Mouse (Mus musculus): ENCODE results near the gene Tmem86b. TPM values are rescaled to one million over a fixed set of nuclear protein-coding genes. Genes with fewer than 3 reads are reported as not detected.

Gene Tmem86b
- polyA plus RNA-seq, 1 experiment from 2014 or later = 1.0 TPM

GRCm38 (mm10) chr7:4654221-4654620 is 23.0 kb upstream of the Tmem86b start:
- no peak for ATAC-seq (ENCODE audit: low FRiP score, low TSS enrichment)
- Histone ChIP-seq H3K27me3 (ENCODE audit: control insufficient read depth, insufficient read depth, low read length) (no peaks in the 10 kb centered on the region), H3K9ac (ENCODE audit: low read depth, low read length) (no peak overlapping the region), H3K4me2 (replicated peaks; ENCODE audit: low read depth, low read length) (no peak overlapping the region), H3K4me1 (ENCODE audit: control insufficient read depth, insufficient read depth, low read length) (peaks cover 16% of the 10 kb centered on the region), H3K4me3 (ENCODE audit: low read length) (no peak overlapping the region), H3K9me3 (ENCODE audit: control insufficient read depth, low read length) (no peaks in the 10 kb centered on the region), H3K27ac (ENCODE audit: low read depth, low read length) (no peak overlapping the region), H3K36me3 (ENCODE audit: control insufficient read depth, insufficient read depth, low read length) (no peaks in the 10 kb centered on the region)
- WGBS = 86% methylated on average over 2 of the region's 2 CpGs

GRCm38 (mm10) chr7:4653780-4654179 is 22.6 kb upstream of the Tmem86b start:
- Histone ChIP-seq H3K9ac (ENCODE audit: low read depth, low read length) (no peak overlapping the region), H3K27ac (ENCODE audit: low read depth, low read length) (no peak overlapping the region), H3K27me3 (ENCODE audit: control insufficient read depth, insufficient read depth, low read length) (no peaks in the 10 kb centered on the region), H3K36me3 (ENCODE audit: control insufficient read depth, insufficient read depth, low read length) (no peaks in the 10 kb centered on the region), H3K4me3 (ENCODE audit: low read length) (no peak overlapping the region), H3K4me1 (ENCODE audit: control insufficient read depth, insufficient read depth, low read length) (peaks cover 16% of the 10 kb centered on the region), H3K9me3 (ENCODE audit: control insufficient read depth, low read length) (no peaks in the 10 kb centered on the region), H3K4me2 (replicated peaks; ENCODE audit: low read depth, low read length) (no peak overlapping the region)
- ATAC-seq (ENCODE audit: low FRiP score, low TSS enrichment) = no peak
- 83% methylated on average over 7 of the region's 7 CpGs for WGBS

- H3K4me2 ChIP-seq (replicated peaks; ENCODE audit: low read depth, low read length) = no peak overlapping the region
- no peak for ATAC-seq (ENCODE audit: low FRiP score, low TSS enrichment)
These were observed 22.1 kb upstream of the Tmem86b start for GRCm38 (mm10) chr7:4653351-4653750.

GRCm38 (mm10) chr7:4652726-4653125 is 21.5 kb upstream of the Tmem86b start:
- 88% methylated on average over 5 of the region's 5 CpGs for WGBS
- Histone ChIP-seq H3K4me1 (ENCODE audit: control insufficient read depth, insufficient read depth, low read length) (peaks cover 15% of the 10 kb centered on the region), H3K9ac (ENCODE audit: low read depth, low read length) (no peak overlapping the region), H3K4me3 (ENCODE audit: low read length) (no peak overlapping the region), H3K9me3 (ENCODE audit: control insufficient read depth, low read length) (no peaks in the 10 kb centered on the region), H3K27ac (ENCODE audit: low read depth, low read length) (no peak overlapping the region), H3K27me3 (ENCODE audit: control insufficient read depth, insufficient read depth, low read length) (no peaks in the 10 kb centered on the region), H3K36me3 (ENCODE audit: control insufficient read depth, insufficient read depth, low read length) (no peaks in the 10 kb centered on the region), H3K4me2 (replicated peaks; ENCODE audit: low read depth, low read length) (no peak overlapping the region)
- ATAC-seq (ENCODE audit: low FRiP score, low TSS enrichment) = no peak

More at GRCm38 (mm10) chr7:4653351-4653750, 22.1 kb upstream of the Tmem86b start:
- Histone ChIP-seq H3K27me3 (ENCODE audit: control insufficient read depth, insufficient read depth, low read length) (no peaks in the 10 kb centered on the region), H3K4me3 (ENCODE audit: low read length) (no peak overlapping the region), H3K4me1 (ENCODE audit: control insufficient read depth, insufficient read depth, low read length) (peaks cover 16% of the 10 kb centered on the region), H3K27ac (ENCODE audit: low read depth, low read length) (no peak overlapping the region), H3K9me3 (ENCODE audit: control insufficient read depth, low read length) (no peaks in the 10 kb centered on the region), H3K36me3 (ENCODE audit: control insufficient read depth, insufficient read depth, low read length) (no peaks in the 10 kb centered on the region), H3K9ac (ENCODE audit: low read depth, low read length) (no peak overlapping the region)
- WGBS = 83% methylated on average over 5 of the region's 5 CpGs

- Histone ChIP-seq H3K36me3 (ENCODE audit: control insufficient read depth, insufficient read depth, low read length) (peaks cover 5% of the 10 kb centered on the region; the same call in 1 of the 2 replicates), H3K27me3 (ENCODE audit: control insufficient read depth, insufficient read depth, low read length) (no peaks in the 10 kb centered on the region), H3K9ac (ENCODE audit: low read depth, low read length) (no peak overlapping the region), H3K27ac (ENCODE audit: low read depth, low read length) (no peak overlapping the region), H3K9me3 (ENCODE audit: control insufficient read depth, low read length) (no peaks in the 10 kb centered on the region), H3K4me1 (ENCODE audit: control insufficient read depth, insufficient read depth, low read length) (peaks cover 4% of the 10 kb centered on the region), H3K4me2 (replicated peaks; ENCODE audit: low read depth, low read length) (no peak overlapping the region), H3K4me3 (ENCODE audit: low read length) (no peak overlapping the region)
- ATAC-seq (ENCODE audit: low FRiP score, low TSS enrichment) = no peak
- 73% methylated on average over 8 of the region's 8 CpGs for WGBS
These were observed 20.4 kb upstream of the Tmem86b start for GRCm38 (mm10) chr7:4651581-4651980.

GRCm38 (mm10) chr7:4647992-4648391 is 16.8 kb upstream of the Tmem86b start:
- H3K4me3 ChIP-seq (ENCODE audit: low read length) = no peak overlapping the region
- H3K9ac ChIP-seq (ENCODE audit: low read depth, low read length) = no peak overlapping the region
- no peaks in the 10 kb centered on the region for H3K27me3 ChIP-seq (ENCODE audit: control insufficient read depth, insufficient read depth, low read length)
- ATAC-seq (ENCODE audit: low FRiP score, low TSS enrichment) = no peak
- H3K4me1 ChIP-seq (ENCODE audit: control insufficient read depth, insufficient read depth, low read length) = no peaks in the 10 kb centered on the region
- no peak overlapping the region for H3K4me2 ChIP-seq (replicated peaks; ENCODE audit: low read depth, low read length)
- WGBS = 91% methylated on average over 2 of the region's 2 CpGs
- H3K36me3 ChIP-seq (ENCODE audit: control insufficient read depth, insufficient read depth, low read length) = peaks cover 27% of the 10 kb centered on the region
- H3K27ac ChIP-seq (ENCODE audit: low read depth, low read length) = no peak overlapping the region
- no peaks in the 10 kb centered on the region for H3K9me3 ChIP-seq (ENCODE audit: control insufficient read depth, low read length)

GRCm38 (mm10) chr7:4647291-4647690 is 16.1 kb upstream of the Tmem86b start:
- Histone ChIP-seq H3K27me3 (ENCODE audit: control insufficient read depth, insufficient read depth, low read length) (no peaks in the 10 kb centered on the region), H3K4me1 (ENCODE audit: control insufficient read depth, insufficient read depth, low read length) (no peaks in the 10 kb centered on the region), H3K27ac (ENCODE audit: low read depth, low read length) (no peak overlapping the region), H3K4me3 (ENCODE audit: low read length) (no peak overlapping the region), H3K9me3 (ENCODE audit: control insufficient read depth, low read length) (no peaks in the 10 kb centered on the region), H3K9ac (ENCODE audit: low read depth, low read length) (no peak overlapping the region), H3K36me3 (ENCODE audit: control insufficient read depth, insufficient read depth, low read length) (peaks cover 32% of the 10 kb centered on the region), H3K4me2 (replicated peaks; ENCODE audit: low read depth, low read length) (no peak overlapping the region)
- 62% methylated on average over 6 of the region's 6 CpGs for WGBS
- no peak for ATAC-seq (ENCODE audit: low FRiP score, low TSS enrichment)

- Histone ChIP-seq H3K27me3 (ENCODE audit: control insufficient read depth, insufficient read depth, low read length) (no peaks in the 10 kb centered on the region), H3K4me3 (ENCODE audit: low read length) (no peak overlapping the region), H3K9me3 (ENCODE audit: control insufficient read depth, low read length) (no peaks in the 10 kb centered on the region), H3K4me2 (replicated peaks; ENCODE audit: low read depth, low read length) (no peak overlapping the region), H3K4me1 (ENCODE audit: control insufficient read depth, insufficient read depth, low read length) (no peaks in the 10 kb centered on the region), H3K9ac (ENCODE audit: low read depth, low read length) (no peak overlapping the region), H3K36me3 (ENCODE audit: control insufficient read depth, insufficient read depth, low read length) (peaks cover 37% of the 10 kb centered on the region), H3K27ac (ENCODE audit: low read depth, low read length) (no peak overlapping the region)
- 88% methylated on average over 3 of the region's 3 CpGs for WGBS
- ATAC-seq (ENCODE audit: low FRiP score, low TSS enrichment) = no peak
These were observed 15.6 kb upstream of the Tmem86b start for GRCm38 (mm10) chr7:4646806-4647205.

GRCm38 (mm10) chr7:4643225-4643624 is 12.0 kb upstream of the Tmem86b start:
- Histone ChIP-seq H3K9ac (ENCODE audit: low read depth, low read length) (no peak overlapping the region), H3K36me3 (ENCODE audit: control insufficient read depth, insufficient read depth, low read length) (peaks cover 68% of the 10 kb centered on the region), H3K27me3 (ENCODE audit: control insufficient read depth, insufficient read depth, low read length) (no peaks in the 10 kb centered on the region), H3K4me3 (ENCODE audit: low read length) (no peak overlapping the region), H3K4me2 (replicated peaks; ENCODE audit: low read depth, low read length) (no peak overlapping the region), H3K9me3 (ENCODE audit: control insufficient read depth, low read length) (no peaks in the 10 kb centered on the region), H3K27ac (ENCODE audit: low read depth, low read length) (no peak overlapping the region), H3K4me1 (ENCODE audit: control insufficient read depth, insufficient read depth, low read length) (no peaks in the 10 kb centered on the region)
- 95% methylated on average over 6 of the region's 6 CpGs for WGBS
- ATAC-seq (ENCODE audit: low FRiP score, low TSS enrichment) = no peak

Data from kidney, embryonic 14.5 days (tissue).